Mouse (Mus musculus) forebrain, embryonic 12.5 days (tissue): ENCODE results near the gene Rhcg. TPM values are rescaled to one million over a fixed set of nuclear protein-coding genes. Genes with fewer than 3 reads are reported as not detected.

ENCODE experiments used
- ATAC-seq: fragments of 200-750 bp; cut with Nextera tagmentation; 2 replicates; pipeline ENCODE4 v1.8.0; 2017; ENCODE audit warnings: moderate TSS enrichment; ENCODE audit not compliant: low FRiP score
- H3K27ac ChIP-seq: fragments of 300-500 bp; sonication (generic); 2 replicates; pipeline ENCODE4 v1.5.1; 2016; ENCODE audit warnings: mild to moderate bottlenecking
- H3K27me3 ChIP-seq: fragments of 300-500 bp; sonication (generic); 2 replicates; pipeline ENCODE4 v1.6.1; 2016; ENCODE audit warnings: mild to moderate bottlenecking
- H3K36me3 ChIP-seq: fragments of 300-500 bp; sonication (generic); replicated peaks from 2 replicates; pipeline ENCODE4 v1.6.1; 2016; ENCODE audit warnings: mild to moderate bottlenecking
- H3K4me1 ChIP-seq: fragments of 300-500 bp; sonication (generic); 2 replicates; pipeline ENCODE4 v1.6.1; 2016
- H3K4me2 ChIP-seq: fragments of 300-500 bp; sonication (generic); 2 replicates; pipeline ENCODE4 v1.6.1; 2016; ENCODE audit warnings: mild to moderate bottlenecking, moderate library complexity
- H3K4me3 ChIP-seq: fragments of 300-500 bp; sonication (generic); replicated peaks from 2 replicates; pipeline ENCODE4 v1.5.1; 2016; ENCODE audit warnings: mild to moderate bottlenecking
- H3K9ac ChIP-seq: fragments of 300-500 bp; sonication (generic); 2 replicates; pipeline ENCODE4 v1.6.1; 2016; ENCODE audit warnings: mild to moderate bottlenecking
- H3K9me3 ChIP-seq: fragments of 300-500 bp; sonication (generic); 2 replicates; pipeline ENCODE4 v1.6.1; 2016
- WGBS: fragments of 180-500 bp; shearing (Covaris S2); methylation state at CpG from one replicate; pipeline ENCODE4 v1.1.7; 2016; 5-methylcytosine and 5-hydroxymethylcytosine counted together
- polyA plus RNA-seq: library from polyadenylated mRNA; unstranded; fragments of >200 nt; fragmentation: Nextera tagmentation; extraction: Ambion mirVana; gene quantifications from 2 replicates; pipeline ENCODE4 v1.2.1, GENCODE M21; 2016

The Rhcg gene
- polyA plus RNA-seq, 1 experiment from 2014 or later = 8.5 TPM

DNA sequence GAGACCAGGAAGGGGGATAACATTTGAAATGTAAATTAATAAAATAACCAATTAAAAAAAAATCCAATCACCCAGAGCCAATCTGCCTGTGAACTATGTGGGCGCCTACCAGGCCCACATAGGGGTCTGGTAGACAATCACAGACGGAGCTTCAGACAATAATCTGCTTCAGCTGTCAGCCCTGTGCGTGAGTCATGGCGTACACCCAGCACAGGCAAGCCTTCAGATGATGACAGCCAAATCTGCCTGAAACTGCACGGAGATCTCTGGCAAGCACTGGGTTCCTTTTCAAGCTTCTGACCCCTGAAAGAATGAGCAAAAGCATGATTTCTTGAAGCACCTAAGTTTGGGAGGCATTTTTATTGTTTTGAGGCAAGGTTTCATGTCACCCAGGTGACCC, 8.7 kb upstream of the Rhcg start:
- no peaks in the 10 kb centered on the region for H3K36me3 ChIP-seq
- H3K4me2 ChIP-seq = no peak overlapping the region
- H3K9me3 ChIP-seq = no peaks in the 10 kb centered on the region
- ATAC-seq = no peak
- H3K9ac ChIP-seq = no peak overlapping the region
- no peak overlapping the region for H3K27ac ChIP-seq
- no peaks in the 10 kb centered on the region for H3K4me1 ChIP-seq
- H3K27me3 ChIP-seq = no peaks in the 10 kb centered on the region
- 87% methylated on average over 5 of the region's 5 CpGs for WGBS
- H3K4me3 ChIP-seq = no peak overlapping the region

DNA sequence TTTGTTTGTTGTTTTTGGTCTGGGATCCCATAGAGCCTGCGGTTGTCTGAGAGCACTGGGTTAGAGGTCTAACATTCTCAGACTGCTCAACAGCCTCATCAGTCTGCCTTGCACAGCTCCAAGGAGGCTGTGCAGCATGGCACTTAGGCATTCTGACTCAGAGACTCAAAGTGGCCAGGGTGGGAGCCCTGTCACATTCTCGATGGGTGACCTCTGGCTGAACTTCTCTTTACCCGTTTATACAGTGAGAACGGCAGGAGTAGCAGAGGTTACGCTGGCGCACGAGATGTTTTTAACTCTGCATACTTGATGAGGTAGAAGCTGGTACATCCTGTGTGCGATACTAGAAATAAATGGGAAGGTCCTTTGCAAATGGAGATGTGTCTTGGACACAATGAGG, 5.6 kb upstream of the Rhcg start:
- Histone ChIP-seq H3K9me3 (no peaks in the 10 kb centered on the region), H3K9ac (no peak overlapping the region), H3K27ac (no peak overlapping the region), H3K36me3 (no peaks in the 10 kb centered on the region), H3K4me3 (no peak overlapping the region), H3K4me1 (no peaks in the 10 kb centered on the region), H3K4me2 (no peak overlapping the region), H3K27me3 (peaks cover 8% of the 10 kb centered on the region)
- 81% methylated on average over 8 of the region's 8 CpGs for WGBS
- no peak for ATAC-seq

- Histone ChIP-seq H3K36me3 (no peaks in the 10 kb centered on the region), H3K27me3 (peaks cover 41% of the 10 kb centered on the region), H3K4me3 (no peak overlapping the region), H3K4me1 (peaks cover 6% of the 10 kb centered on the region), H3K27ac (no peak overlapping the region), H3K9ac (no peak overlapping the region), H3K4me2 (no peak overlapping the region), H3K9me3 (no peaks in the 10 kb centered on the region)
- ATAC-seq = no peak
- WGBS = 75% methylated on average over 4 of the region's 4 CpGs
Measured at GRCm38 (mm10) chr7:79619493-79619892, 2.0 kb upstream of the Rhcg start.

GRCm38 (mm10) chr7:79615941-79616340, 1.5 kb downstream of the Rhcg start:
- Histone ChIP-seq H3K27me3 (peaks cover 68% of the 10 kb centered on the region), H3K4me2 (no peak overlapping the region), H3K9me3 (no peaks in the 10 kb centered on the region), H3K4me3 (no peak overlapping the region), H3K36me3 (no peaks in the 10 kb centered on the region), H3K9ac (no peak overlapping the region), H3K27ac (no peak overlapping the region), H3K4me1 (peaks cover 13% of the 10 kb centered on the region)
- no peak for ATAC-seq
- WGBS = 58% methylated on average over 1 of the region's 1 CpGs

- Histone ChIP-seq H3K27me3 (peaks cover 76% of the 10 kb centered on the region), H3K9me3 (no peaks in the 10 kb centered on the region), H3K4me2 (no peak overlapping the region), H3K4me1 (peaks cover 13% of the 10 kb centered on the region), H3K9ac (no peak overlapping the region), H3K27ac (no peak overlapping the region), H3K4me3 (no peak overlapping the region), H3K36me3 (no peaks in the 10 kb centered on the region)
- ATAC-seq = no peak
- WGBS = 82% methylated on average over 4 of the region's 4 CpGs
Measured at GRCm38 (mm10) chr7:79615008-79615407, 2.4 kb downstream of the Rhcg start.

DNA sequence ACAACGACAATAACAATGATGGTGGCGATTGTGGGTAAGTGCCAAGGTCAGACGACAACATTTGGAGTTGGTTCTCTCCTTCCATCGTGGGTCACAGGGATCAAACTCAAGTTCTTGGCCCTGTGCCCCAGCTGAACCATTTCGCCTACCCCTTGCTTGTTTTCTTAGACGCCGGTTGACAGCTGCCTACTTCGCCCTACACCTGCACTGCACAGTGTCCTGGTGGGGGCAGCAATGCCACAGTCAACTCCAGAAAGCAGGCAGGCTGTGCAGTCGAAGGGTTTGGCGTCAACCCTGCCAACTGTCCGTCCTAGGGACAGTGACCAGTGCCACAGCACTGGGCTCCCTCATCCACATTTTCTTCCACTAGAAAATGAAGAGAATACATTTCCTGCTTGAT, 4.1 kb downstream of the Rhcg start:
- Histone ChIP-seq H3K36me3 (no peaks in the 10 kb centered on the region), H3K9me3 (no peaks in the 10 kb centered on the region), H3K4me1 (peaks cover 13% of the 10 kb centered on the region), H3K27me3 (peaks cover 74% of the 10 kb centered on the region), H3K4me3 (no peak overlapping the region), H3K9ac (no peak overlapping the region), H3K27ac (no peak overlapping the region), H3K4me2 (no peak overlapping the region)
- 74% methylated on average over 11 of the region's 11 CpGs for WGBS
- ATAC-seq = no peak

DNA sequence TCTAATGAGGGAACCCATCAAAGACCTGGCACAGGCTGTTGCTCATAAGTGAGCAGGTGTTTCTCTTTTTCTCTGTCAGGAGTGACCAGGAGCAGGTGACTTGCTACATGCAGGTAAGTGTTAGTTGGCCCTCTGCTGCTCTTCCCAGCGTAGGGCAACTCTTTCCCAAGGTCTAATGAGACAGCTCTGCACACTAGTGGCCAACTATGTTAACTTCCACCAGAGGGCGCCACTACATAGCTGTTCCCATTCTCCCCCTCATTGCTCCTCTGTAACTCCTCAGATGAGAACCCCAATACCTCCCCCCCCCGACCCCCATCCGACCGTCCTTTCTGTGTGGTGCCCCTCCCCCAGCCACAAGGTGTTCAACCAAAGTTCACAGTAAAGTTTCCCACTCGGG, 4.7 kb downstream of the Rhcg start:
- 8% methylated on average over 6 of the region's 6 CpGs for WGBS
- H3K27ac ChIP-seq = peak overlapping the region; percentile 5; the same call in 1 of the 2 replicates
- H3K9ac ChIP-seq = no peak overlapping the region
- no peaks in the 10 kb centered on the region for H3K36me3 ChIP-seq
- H3K27me3 ChIP-seq = peaks cover 74% of the 10 kb centered on the region
- no peak overlapping the region for H3K4me2 ChIP-seq
- ATAC-seq = peak; percentile 51; the same call in 1 of the 2 replicates
- no peaks in the 10 kb centered on the region for H3K9me3 ChIP-seq
- H3K4me1 ChIP-seq = peaks cover 13% of the 10 kb centered on the region
- no peak overlapping the region for H3K4me3 ChIP-seq

GRCm38 (mm10) chr7:79611901-79612300, 5.6 kb downstream of the Rhcg start:
- WGBS = 72% methylated on average over 9 of the region's 9 CpGs
- Histone ChIP-seq H3K27ac (0 out of 2 replicates have a peak overlapping the region, but pooled peaks have one; percentile 5), H3K9ac (no peak overlapping the region), H3K36me3 (no peaks in the 10 kb centered on the region), H3K4me1 (peaks cover 16% of the 10 kb centered on the region), H3K4me3 (no peak overlapping the region), H3K27me3 (peaks cover 68% of the 10 kb centered on the region), H3K9me3 (no peaks in the 10 kb centered on the region), H3K4me2 (no peak overlapping the region)
- no peak for ATAC-seq

GRCm38 (mm10) chr7:79607263-79607921, 10.1 kb downstream of the Rhcg start:
- Histone ChIP-seq H3K4me1 (peaks cover 19% of the 10 kb centered on the region), H3K4me3 (peak overlapping the region; percentile 35), H3K4me2 (peak overlapping the region; percentile 72), H3K27me3 (peaks cover 41% of the 10 kb centered on the region; the same call in 1 of the 2 replicates), H3K27ac (no peak overlapping the region), H3K36me3 (no peaks in the 10 kb centered on the region), H3K9me3 (no peaks in the 10 kb centered on the region), H3K9ac (peak overlapping the region; percentile 42; the same call in 1 of the 2 replicates)
- peak; percentile 86 for ATAC-seq
- WGBS = 1% methylated on average over 25 of the region's 25 CpGs

GRCm38 (mm10) chr7:79606766-79607165, 10.7 kb downstream of the Rhcg start:
- WGBS = 33% methylated on average over 3 of the region's 3 CpGs
- Histone ChIP-seq H3K9ac (no peak overlapping the region), H3K36me3 (no peaks in the 10 kb centered on the region), H3K4me3 (peak overlapping the region; percentile 35; the same call in 1 of the 2 replicates), H3K4me1 (peaks cover 16% of the 10 kb centered on the region), H3K27me3 (peaks cover 37% of the 10 kb centered on the region; the same call in 1 of the 2 replicates), H3K9me3 (no peaks in the 10 kb centered on the region), H3K27ac (no peak overlapping the region), H3K4me2 (peak overlapping the region; percentile 72)
- no peak for ATAC-seq

DNA sequence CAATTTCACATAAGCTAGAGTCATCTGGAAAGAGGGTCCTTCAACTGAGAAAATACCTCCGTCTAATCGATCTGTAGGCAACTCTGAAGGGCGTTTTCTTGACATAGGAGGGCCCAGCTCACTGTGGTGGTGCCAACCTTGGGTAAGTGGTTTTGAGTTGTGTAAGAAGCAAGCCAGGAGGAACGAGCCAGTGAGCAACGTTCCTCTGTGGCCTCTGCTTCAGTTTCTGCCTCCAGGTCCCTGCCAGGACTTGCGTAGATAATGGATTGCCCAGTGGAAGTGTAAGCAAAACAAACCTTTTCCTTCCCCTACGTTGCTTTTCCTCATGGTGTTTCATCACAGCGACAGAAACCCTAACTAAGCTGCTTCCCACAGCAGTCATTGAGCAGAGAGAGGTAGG, 15.5 kb downstream of the Rhcg start:
- no peak overlapping the region for H3K9ac ChIP-seq
- peaks cover 22% of the 10 kb centered on the region for H3K27me3 ChIP-seq
- no peak overlapping the region for H3K4me2 ChIP-seq
- WGBS = 73% methylated on average over 8 of the region's 8 CpGs
- no peak for ATAC-seq
- H3K27ac ChIP-seq = no peak overlapping the region
- H3K9me3 ChIP-seq = no peaks in the 10 kb centered on the region
- no peak overlapping the region for H3K4me3 ChIP-seq
- H3K36me3 ChIP-seq = no peaks in the 10 kb centered on the region
- H3K4me1 ChIP-seq = peaks cover 5% of the 10 kb centered on the region; the same call in 1 of the 2 replicates

GRCm38 (mm10) chr7:79600122-79600521, 17.3 kb downstream of the Rhcg start:
- 83% methylated on average over 10 of the region's 10 CpGs for WGBS
- Histone ChIP-seq H3K4me2 (no peak overlapping the region), H3K4me3 (no peak overlapping the region), H3K9me3 (no peaks in the 10 kb centered on the region), H3K27ac (no peak overlapping the region), H3K36me3 (no peaks in the 10 kb centered on the region), H3K27me3 (peaks cover 30% of the 10 kb centered on the region), H3K4me1 (no peaks in the 10 kb centered on the region; the same call in 1 of the 2 replicates), H3K9ac (no peak overlapping the region)
- ATAC-seq = no peak

DNA sequence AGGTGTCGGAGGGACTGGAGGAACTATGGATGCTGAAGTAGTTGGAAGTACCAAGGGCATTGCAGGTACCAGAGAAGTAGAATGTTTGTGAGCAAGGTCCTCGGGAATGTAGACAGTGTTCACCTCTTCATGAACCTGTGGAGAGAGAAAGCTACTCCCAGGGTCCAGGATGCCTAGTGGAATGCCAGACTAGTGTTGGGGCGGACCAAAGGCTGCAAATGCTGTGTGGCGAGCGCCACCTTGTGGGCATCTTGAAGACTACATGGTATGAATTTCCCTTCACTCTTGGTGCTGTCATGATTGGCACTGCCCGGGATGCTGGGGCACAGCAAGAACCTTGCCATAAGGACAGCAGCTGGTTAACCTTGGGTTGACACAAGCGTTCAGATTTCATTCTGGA, 22.6 kb downstream of the Rhcg start:
- ATAC-seq = peak; percentile 33; the same call in 1 of the 2 replicates
- Histone ChIP-seq H3K36me3 (no peaks in the 10 kb centered on the region), H3K4me3 (0 out of 2 replicates have a peak overlapping the region, but pooled peaks have one; percentile 4), H3K4me2 (peak overlapping the region; percentile 62), H3K9me3 (no peaks in the 10 kb centered on the region), H3K27me3 (peaks cover 51% of the 10 kb centered on the region), H3K4me1 (peaks cover 48% of the 10 kb centered on the region), H3K9ac (no peak overlapping the region), H3K27ac (peak overlapping the region; percentile 98; the same call in 1 of the 2 replicates)
- WGBS = 12% methylated on average over 7 of the region's 7 CpGs
